Mouse (Mus musculus) cortical plate, adult 2 months (tissue): ENCODE measurements around the gene Prr30.

Experiments
- CTCF ChIP-seq: fragments of 200-500 bp; IDR thresholded peaks from 2 replicates; pipeline ENCODE4 v1.5.1; 2011; ENCODE audit warnings: mild to moderate bottlenecking, control low read depth, low read length; ENCODE audit not compliant: insufficient read depth; ENCODE audit errors: extremely low read depth
- POLR2A ChIP-seq: fragments of 200-500 bp; IDR thresholded peaks from 2 replicates; pipeline ENCODE4 v1.6.1; 2011; ENCODE audit warnings: mild to moderate bottlenecking, low read length, control low read depth; ENCODE audit not compliant: insufficient read depth; ENCODE audit errors: extremely low read depth

GRCm38 (mm10) chr14:101200230-101200629 is at the start of gene Prr30:
- TF ChIP-seq CTCF (no peak), POLR2A (no peak)
